Mouse (Mus musculus): ENCODE results near the gene Ehbp1. TPM values are rescaled to one million over a fixed set of nuclear protein-coding genes. Genes with fewer than 3 reads are reported as not detected.

Ehbp1 gene
- total and polyA plus RNA-seq, 2 experiments from 2014 or later: 12.0 to 45.6 TPM

DNA sequence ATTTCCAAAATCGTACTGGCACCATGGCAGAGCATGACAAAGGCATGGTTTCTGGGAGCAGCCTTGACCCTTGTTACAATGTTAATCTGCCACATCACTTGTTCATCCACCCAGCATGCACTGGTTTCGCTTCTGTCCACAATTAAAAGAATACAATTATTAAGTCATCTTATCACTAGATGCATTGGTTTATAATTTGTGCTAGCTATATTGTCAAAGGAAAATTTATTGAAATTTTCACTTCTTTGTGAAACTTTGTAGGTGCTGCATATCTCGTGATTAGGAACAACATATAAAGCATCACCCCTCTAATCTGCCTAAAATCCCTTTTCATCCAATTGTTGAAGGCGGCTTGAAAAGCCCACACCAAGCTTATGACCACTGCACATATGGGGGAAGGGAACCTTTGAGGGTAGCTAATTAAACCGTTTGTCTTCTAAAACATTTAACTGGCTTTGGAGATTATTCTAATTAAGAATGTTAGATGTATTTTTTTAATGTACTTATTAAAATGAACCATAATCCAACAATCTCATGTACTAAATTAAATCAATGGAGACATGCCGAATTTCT is 302.2 kb downstream of the Ehbp1 start:
- Histone ChIP-seq H3K36me3 (ENCODE audit: insufficient read depth) (no peaks in the 10 kb centered on the region), H3K4me2 (ENCODE audit: low read depth) (no peak overlapping the region), H3K4me3 (ENCODE audit: low read depth, low read length) (no peak overlapping the region), H3K4me1 (ENCODE audit: insufficient read depth) (no peaks in the 10 kb centered on the region), H3K27me3 (ENCODE audit: insufficient read depth, low read length) (no peaks in the 10 kb centered on the region; the same call in 1 of the 2 replicates), H3K27ac (ENCODE audit: low read depth, low read length) (no peak overlapping the region), H3K9ac (no peak overlapping the region), H3K9me3 (ENCODE audit: low read length) (no peaks in the 10 kb centered on the region)
- TF ChIP-seq CTCF (IDR thresholded peaks at IDR 0.05; ENCODE audit: low read depth): no peak
- DNase-seq: no peak
- 45% methylated on average over 6 of the region's 6 CpGs for WGBS
- ATAC-seq: no peak

DNA sequence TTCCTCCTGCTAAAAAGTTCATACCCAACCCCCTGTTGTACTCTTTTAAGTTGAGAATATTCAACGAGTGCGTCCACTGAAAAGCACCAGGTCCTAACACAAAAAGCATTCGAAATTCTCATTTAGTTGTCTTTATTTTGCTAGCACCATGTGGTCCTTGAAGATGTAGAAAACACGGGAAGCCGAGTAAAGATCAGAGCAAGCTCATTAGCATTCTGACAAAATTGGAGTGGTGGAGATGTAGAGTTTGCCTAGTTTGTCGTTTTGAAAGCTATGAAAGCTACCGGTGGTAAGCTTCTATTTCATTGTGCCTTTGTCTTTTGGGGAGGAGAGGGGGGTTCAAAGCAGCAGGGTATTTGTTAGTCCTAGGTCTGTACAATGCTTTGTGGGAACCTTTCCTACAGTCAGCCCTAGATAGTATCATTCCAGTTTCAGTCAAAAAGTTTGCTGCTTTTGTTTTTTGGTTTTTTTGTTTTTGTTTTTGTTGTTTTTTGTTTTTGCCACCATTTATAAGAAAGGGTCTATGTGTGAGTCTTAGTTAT is 307.5 kb downstream of the Ehbp1 start:
- TF ChIP-seq CTCF (IDR thresholded peaks at IDR 0.05; ENCODE audit: low read depth): no peak
- no peaks in the 10 kb centered on the region for H3K9me3 ChIP-seq (ENCODE audit: low read length)
- H3K4me1 ChIP-seq (ENCODE audit: insufficient read depth): no peaks in the 10 kb centered on the region
- ATAC-seq (no peak; the same call in 1 of the 2 replicates), DNase-seq (no peak)
- no peak overlapping the region for H3K9ac ChIP-seq
- H3K27me3 ChIP-seq (ENCODE audit: insufficient read depth, low read length): no peaks in the 10 kb centered on the region
- WGBS: 7% methylated on average over 7 of the region's 7 CpGs
- no peaks in the 10 kb centered on the region for H3K36me3 ChIP-seq (ENCODE audit: insufficient read depth)
- no peak overlapping the region for H3K27ac ChIP-seq (ENCODE audit: low read depth, low read length)
- H3K4me3 ChIP-seq (ENCODE audit: low read depth, low read length): no peak overlapping the region
- no peak overlapping the region for H3K4me2 ChIP-seq (ENCODE audit: low read depth)

DNA sequence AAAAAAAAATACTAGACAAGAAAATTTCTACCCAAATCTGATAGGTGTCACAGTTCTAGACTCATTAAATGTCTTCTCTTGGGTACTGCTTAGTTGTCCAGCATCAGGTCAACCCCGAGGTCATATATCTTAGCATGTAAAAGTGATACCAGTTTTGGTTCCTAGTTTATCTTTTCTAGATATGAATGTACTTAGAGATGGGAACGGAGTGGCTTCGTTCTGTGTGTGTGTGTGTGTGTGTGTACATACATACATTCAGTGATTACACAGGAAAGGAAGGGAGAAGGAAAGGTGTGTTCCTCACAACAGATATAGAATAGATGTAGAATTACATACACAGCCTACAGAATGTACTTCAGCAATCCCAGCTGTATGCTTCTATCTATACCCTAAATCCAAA is 308.5 kb downstream of the Ehbp1 start:
- no peak for TF ChIP-seq CTCF (IDR thresholded peaks at IDR 0.05; ENCODE audit: low read depth)
- 83% methylated on average over 3 of the region's 3 CpGs for WGBS

DNA sequence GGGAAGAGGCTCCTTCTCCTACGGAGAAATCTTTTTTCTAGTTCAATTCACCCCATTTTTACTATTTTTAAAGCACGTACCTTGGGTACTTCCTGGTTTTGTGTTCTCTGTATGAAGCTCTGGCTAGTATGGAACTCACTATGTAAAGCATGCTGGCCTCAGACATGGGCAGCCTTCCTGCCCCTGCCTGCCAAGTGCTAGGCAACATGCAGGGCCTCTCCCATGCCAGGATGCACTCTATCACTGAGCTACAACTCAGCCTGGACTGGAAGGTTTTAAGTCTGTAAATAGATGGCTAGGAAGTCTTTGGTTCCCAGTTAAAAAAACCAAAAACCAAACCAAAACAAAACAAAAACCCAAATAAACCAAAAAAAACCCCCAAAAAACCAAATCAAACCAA is 321.5 kb downstream of the Ehbp1 start:
- no peaks in the 10 kb centered on the region for H3K9me3 ChIP-seq (ENCODE audit: low read length)
- no peak overlapping the region for H3K4me3 ChIP-seq (ENCODE audit: low read depth, low read length)
- H3K9ac ChIP-seq: no peak overlapping the region
- H3K4me2 ChIP-seq (ENCODE audit: low read depth): no peak overlapping the region
- H3K27me3 ChIP-seq (ENCODE audit: insufficient read depth, low read length): no peaks in the 10 kb centered on the region
- DNase-seq (no peak), ATAC-seq (no peak)
- TF ChIP-seq CTCF (IDR thresholded peaks at IDR 0.05; ENCODE audit: low read depth): no peak
- no peaks in the 10 kb centered on the region for H3K36me3 ChIP-seq (ENCODE audit: insufficient read depth)
- WGBS: 92% methylated on average over 2 of the region's 2 CpGs
- H3K27ac ChIP-seq (ENCODE audit: low read depth, low read length): no peak overlapping the region
- no peaks in the 10 kb centered on the region for H3K4me1 ChIP-seq (ENCODE audit: insufficient read depth)

More for the DNA sequence above, 308.5 kb downstream of the Ehbp1 start:
- DNase-seq: no peak
- ATAC-seq: no peak
- Histone ChIP-seq H3K27ac (ENCODE audit: low read depth, low read length) (no peak overlapping the region), H3K4me2 (ENCODE audit: low read depth) (no peak overlapping the region), H3K36me3 (ENCODE audit: insufficient read depth) (no peaks in the 10 kb centered on the region), H3K9ac (no peak overlapping the region), H3K4me3 (ENCODE audit: low read depth, low read length) (no peak overlapping the region), H3K4me1 (ENCODE audit: insufficient read depth) (no peaks in the 10 kb centered on the region), H3K27me3 (ENCODE audit: insufficient read depth, low read length) (no peaks in the 10 kb centered on the region), H3K9me3 (ENCODE audit: low read length) (no peaks in the 10 kb centered on the region)

DNA sequence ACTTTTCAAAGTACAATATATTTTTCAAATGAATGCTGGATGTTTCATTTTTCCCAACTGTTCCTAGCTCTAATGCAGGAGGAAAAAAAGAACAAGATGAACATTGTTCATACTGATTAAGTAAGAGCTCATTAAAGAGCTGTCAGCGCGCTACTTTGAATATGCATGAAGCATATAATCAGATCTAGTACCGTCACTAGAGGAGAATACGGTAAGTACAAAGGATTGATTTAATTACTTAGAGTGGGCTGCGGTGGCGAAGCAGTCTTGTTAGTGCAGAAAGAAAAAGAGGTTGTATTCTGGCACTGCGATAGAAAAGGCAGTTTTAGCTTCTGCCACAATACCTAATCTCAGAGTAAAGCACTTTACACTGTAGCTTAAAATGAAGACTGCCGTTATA is 324.6 kb downstream of the Ehbp1 start:
- DNase-seq (peak; percentile 59), ATAC-seq (peak; percentile 93)
- no peaks in the 10 kb centered on the region for H3K4me1 ChIP-seq (ENCODE audit: insufficient read depth)
- 14% methylated on average over 8 of the region's 8 CpGs for WGBS
- no peak overlapping the region for H3K4me3 ChIP-seq (ENCODE audit: low read depth, low read length)
- no peak overlapping the region for H3K9ac ChIP-seq
- no peak overlapping the region; the same call in 1 of the 2 replicates for H3K4me2 ChIP-seq (ENCODE audit: low read depth)
- no peak for TF ChIP-seq CTCF (IDR thresholded peaks at IDR 0.05; ENCODE audit: low read depth)
- no peaks in the 10 kb centered on the region for H3K9me3 ChIP-seq (ENCODE audit: low read length)
- no peaks in the 10 kb centered on the region for H3K36me3 ChIP-seq (ENCODE audit: insufficient read depth)
- H3K27ac ChIP-seq (ENCODE audit: low read depth, low read length): no peak overlapping the region
- H3K27me3 ChIP-seq (ENCODE audit: insufficient read depth, low read length): no peaks in the 10 kb centered on the region

DNA sequence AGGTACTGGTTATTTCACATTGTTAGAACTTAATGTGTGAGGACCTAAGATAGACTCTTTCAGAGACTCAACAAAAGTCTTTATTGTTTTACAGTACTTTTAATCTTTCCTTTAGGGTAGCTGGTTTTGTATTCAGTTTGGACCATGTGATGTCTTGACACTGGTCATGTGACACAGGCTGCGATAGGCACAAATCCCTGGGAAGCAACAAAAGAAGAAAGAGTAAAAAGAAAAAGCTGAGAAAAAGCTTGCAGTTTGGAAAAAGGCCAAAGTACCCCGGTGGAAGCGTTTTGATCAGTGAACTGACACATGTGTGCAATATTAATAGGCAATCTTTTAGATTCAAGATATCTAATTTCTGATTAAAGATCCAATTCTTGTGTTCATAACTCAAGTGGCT is 325.8 kb downstream of the Ehbp1 start:
- Histone ChIP-seq H3K36me3 (ENCODE audit: insufficient read depth) (no peaks in the 10 kb centered on the region), H3K4me2 (ENCODE audit: low read depth) (no peak overlapping the region), H3K9ac (no peak overlapping the region), H3K27ac (ENCODE audit: low read depth, low read length) (no peak overlapping the region), H3K4me1 (ENCODE audit: insufficient read depth) (no peaks in the 10 kb centered on the region), H3K9me3 (ENCODE audit: low read length) (no peaks in the 10 kb centered on the region), H3K4me3 (ENCODE audit: low read depth, low read length) (no peak overlapping the region), H3K27me3 (ENCODE audit: insufficient read depth, low read length) (no peaks in the 10 kb centered on the region)
- no peak for TF ChIP-seq CTCF (IDR thresholded peaks at IDR 0.05; ENCODE audit: low read depth)
- ATAC-seq: no peak
- WGBS: 16% methylated on average over 3 of the region's 3 CpGs
- no peak for DNase-seq

DNA sequence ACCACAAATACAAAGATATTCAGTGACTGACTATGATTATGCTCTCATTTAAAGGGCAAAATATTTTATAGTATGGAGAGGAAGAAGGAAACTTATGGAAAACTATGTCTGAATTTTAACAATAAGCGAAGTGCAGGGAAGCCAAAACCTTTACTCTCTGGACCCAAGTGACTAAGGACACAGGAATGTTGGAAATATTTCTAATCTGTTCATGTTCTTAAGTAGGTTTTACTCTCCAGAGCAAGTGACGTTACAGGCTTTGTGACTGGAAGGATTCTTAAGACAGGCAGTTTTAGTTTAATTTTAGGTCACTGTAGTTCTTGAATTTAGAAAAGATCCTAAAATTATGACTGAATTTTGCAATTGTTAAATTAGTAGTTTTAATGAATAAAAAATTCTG is 333.3 kb downstream of the Ehbp1 start:
- ATAC-seq (no peak), DNase-seq (no peak)
- H3K9me3 ChIP-seq (ENCODE audit: low read length): no peaks in the 10 kb centered on the region
- H3K27me3 ChIP-seq (ENCODE audit: insufficient read depth, low read length): peaks cover 27% of the 10 kb centered on the region
- 31% methylated on average over 2 of the region's 2 CpGs for WGBS
- H3K4me3 ChIP-seq (ENCODE audit: low read depth, low read length): 0 out of 2 replicates have a peak overlapping the region, but pooled peaks have one; percentile 16
- no peak for TF ChIP-seq CTCF (IDR thresholded peaks at IDR 0.05; ENCODE audit: low read depth)
- H3K4me1 ChIP-seq (ENCODE audit: insufficient read depth): peaks cover 6% of the 10 kb centered on the region; the same call in 1 of the 2 replicates
- H3K27ac ChIP-seq (ENCODE audit: low read depth, low read length): peak overlapping the region; percentile 62
- H3K4me2 ChIP-seq (ENCODE audit: low read depth): peak overlapping the region; percentile 44
- H3K9ac ChIP-seq: peak overlapping the region; percentile 31; the same call in 1 of the 2 replicates
- H3K36me3 ChIP-seq (ENCODE audit: insufficient read depth): no peaks in the 10 kb centered on the region

Measured in forebrain, postnatal 0 days (tissue).